Mouse (Mus musculus): ENCODE measurements at regions not wholly inside any gene's neighbourhood (a gene's known extent, or its start where the extent isn't known, plus 50 kb on each side); places are given as distances from the start of the nearest gene placed in this dataset.
"Not testable (repeated sequence)": the region's sequence is repeated elsewhere in the genome, so short reads cannot be mapped to it uniquely, and the experiment has no call there.

- no peak for DNase-seq
These were observed 70.7 kb downstream of the Sult3a2 start for GRCm38 (mm10) chr10:33715701-33716250.

GRCm38 (mm10) chr10:33708656-33709055 lies 77.8 kb downstream of the Sult3a2 start:
- DNase-seq = not testable (repeated sequence)

- DNase-seq = not testable (repeated sequence)
These were observed 79.7 kb upstream of the Clvs2 start for GRCm38 (mm10) chr10:33704245-33704644.

- peak; percentile 28 for DNase-seq
These were observed 78.9 kb upstream of the Clvs2 start for GRCm38 (mm10) chr10:33703420-33703819.
